Mouse (Mus musculus) embryonic facial prominence, embryonic 10.5 days (tissue): ENCODE measurements around the gene Tbc1d25. TPM values are rescaled to one million over a fixed set of nuclear protein-coding genes. Genes with fewer than 3 reads are reported as not detected.

Source experiments
- DNase-seq: peaks from one replicate; pipeline ENCODE4 v3.0.0-alpha.2; 2017; ENCODE audit warnings: low spot score
- H3K27ac ChIP-seq: fragments of 300-500 bp; sonication (generic); replicated peaks from 2 replicates; pipeline ENCODE4 v1.5.1; 2016; ENCODE audit warnings: mild to moderate bottlenecking
- H3K27me3 ChIP-seq: fragments of 300-500 bp; sonication (generic); replicated peaks from 2 replicates; pipeline ENCODE4 v1.6.1; 2016; ENCODE audit warnings: low read depth, mild to moderate bottlenecking; ENCODE audit not compliant: poor library complexity, severe bottlenecking
- H3K36me3 ChIP-seq: fragments of 300-500 bp; sonication (generic); replicated peaks from 2 replicates; pipeline ENCODE4 v1.6.1; 2016; ENCODE audit warnings: mild to moderate bottlenecking, moderate library complexity
- H3K4me1 ChIP-seq: fragments of 300-500 bp; sonication (generic); 2 replicates; pipeline ENCODE4 v1.6.1; 2016
- H3K4me3 ChIP-seq: fragments of 300-500 bp; sonication (generic); 2 replicates; pipeline ENCODE4 v1.5.1; 2016; ENCODE audit warnings: mild to moderate bottlenecking, moderate library complexity
- H3K9me3 ChIP-seq: fragments of 300-500 bp; sonication (generic); 2 replicates; pipeline ENCODE4 v1.6.1; 2016; ENCODE audit warnings: mild to moderate bottlenecking
- WGBS: fragments of 180-500 bp; shearing (Covaris S2); methylation state at CpG from one replicate; pipeline ENCODE4 v1.1.7; 2016; 5-methylcytosine and 5-hydroxymethylcytosine counted together
- polyA plus RNA-seq: library from polyadenylated mRNA; unstranded; fragments of >200 nt; fragmentation: Nextera tagmentation; extraction: Ambion mirVana; gene quantifications from 2 replicates; pipeline ENCODE4 v1.2.1, GENCODE M21; 2016

Gene Tbc1d25
- polyA plus RNA-seq: 10.4 and 11.8 TPM in 2 replicates

DNA sequence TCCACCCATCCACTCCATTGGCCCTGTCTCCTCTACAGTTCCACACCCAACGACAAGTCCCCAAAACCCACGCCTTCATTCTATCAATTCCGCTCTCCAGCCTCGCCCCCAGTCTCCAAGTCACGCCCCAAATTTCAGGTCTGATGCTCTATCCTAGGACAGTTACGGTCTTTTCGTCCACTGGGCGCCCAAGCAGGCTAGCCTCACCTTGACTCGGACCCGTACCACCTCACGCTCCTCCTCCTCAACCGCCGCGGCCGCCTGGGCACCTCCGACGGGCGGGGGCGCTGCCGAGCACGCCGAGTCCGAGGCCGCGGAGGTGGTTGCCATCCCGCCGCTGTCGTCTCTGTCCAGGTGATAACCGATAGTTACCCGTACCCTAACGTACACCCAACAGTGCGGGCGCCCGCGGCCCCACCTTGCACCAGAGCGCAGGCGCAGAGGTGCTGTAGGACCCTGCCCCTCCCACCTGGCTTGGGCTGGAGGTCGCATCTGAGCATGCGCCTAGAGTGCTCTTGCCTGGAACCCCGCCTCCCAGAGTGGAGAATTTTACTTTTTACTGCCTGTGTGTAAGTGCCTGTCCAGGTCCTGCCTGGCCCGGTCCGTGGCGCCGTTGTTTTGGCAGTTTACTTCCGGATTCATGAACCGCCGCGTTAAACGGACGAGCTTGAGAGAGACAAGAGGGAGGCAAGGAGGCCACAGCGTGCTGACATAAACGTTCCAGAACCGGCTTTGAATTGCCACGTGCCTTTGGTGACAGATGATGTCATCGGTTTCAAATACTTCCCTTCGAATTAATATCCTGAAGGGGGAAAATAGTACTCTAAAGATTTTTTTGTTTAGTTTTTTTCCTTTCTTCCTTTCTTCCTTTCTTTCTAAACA, at the start of gene Tbc1d25:
TSS of gene Tbc1d25 (minus strand) at position 678 of the 882 bp plus-strand sequence.
- H3K4me1 ChIP-seq: no peaks in the 10 kb centered on the region
- WGBS: 10% methylated on average over 56 of the region's 56 CpGs
- DNase-seq: peak; percentile 87
- peaks cover 5% of the 10 kb centered on the region; the same call in 1 of the 2 replicates for H3K36me3 ChIP-seq
- H3K4me3 ChIP-seq: peak within 1 kb of the TSS; percentile 65
- no peaks in the 10 kb centered on the region for H3K27me3 ChIP-seq
- no peaks in the 10 kb centered on the region for H3K9me3 ChIP-seq
- H3K27ac ChIP-seq: peak within 1 kb of the TSS; percentile 80

- Histone ChIP-seq H3K27me3 (peaks cover 10% of the 10 kb centered on the region), H3K4me1 (no peaks in the 10 kb centered on the region), H3K36me3 (no peaks in the 10 kb centered on the region), H3K27ac (no peak overlapping the region), H3K9me3 (no peaks in the 10 kb centered on the region), H3K4me3 (no peak overlapping the region)
- WGBS: 89% methylated on average over 7 of the region's 7 CpGs
- DNase-seq: no peak
Observed at GRCm38 (mm10) chrX:8223473-8223872, 47.5 kb upstream of the Tbc1d25 start.

DNA sequence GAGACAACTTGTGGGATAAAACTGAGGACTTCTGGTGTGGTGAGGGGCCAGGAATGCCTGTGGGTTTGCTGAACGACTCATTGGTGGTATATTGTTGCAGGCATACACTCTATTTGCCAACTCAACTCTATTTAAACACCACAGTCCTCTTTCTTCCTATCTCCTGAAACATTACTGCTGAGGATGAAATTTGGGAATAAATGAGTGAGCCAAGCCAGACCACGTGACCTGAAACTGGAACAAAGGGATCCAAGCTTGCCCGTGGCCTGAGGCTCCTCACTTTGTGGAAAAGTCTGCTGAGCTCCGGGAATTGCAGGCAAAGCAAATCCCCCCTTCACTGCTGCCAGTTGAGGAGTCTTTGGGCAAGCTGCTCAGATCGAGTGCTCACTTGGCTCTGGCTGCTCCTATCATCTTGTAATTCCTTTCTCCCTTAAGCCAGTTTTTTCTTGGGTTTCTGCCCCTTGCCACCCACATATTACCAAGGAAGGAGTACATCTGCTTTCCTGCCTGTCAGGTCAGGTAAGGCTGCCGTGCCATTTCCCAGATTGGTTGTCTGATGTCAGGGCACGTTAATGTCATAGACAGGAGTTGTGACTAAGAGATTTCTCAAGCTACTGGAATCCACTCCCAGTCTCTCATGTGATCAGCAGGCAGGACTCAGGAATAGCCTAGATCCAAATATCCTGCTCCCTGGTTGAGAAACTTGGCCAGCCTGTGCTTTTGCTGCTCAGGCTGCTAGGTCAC, 46.9 kb upstream of the Tbc1d25 start:
- no peaks in the 10 kb centered on the region for H3K9me3 ChIP-seq
- H3K27me3 ChIP-seq: peaks cover 14% of the 10 kb centered on the region
- DNase-seq: no peak
- no peak overlapping the region for H3K27ac ChIP-seq
- H3K36me3 ChIP-seq: no peaks in the 10 kb centered on the region
- H3K4me3 ChIP-seq: no peak overlapping the region
- no peaks in the 10 kb centered on the region for H3K4me1 ChIP-seq
- WGBS: 52% methylated on average over 7 of the region's 7 CpGs

- Histone ChIP-seq H3K4me3 (no peak overlapping the region), H3K4me1 (no peaks in the 10 kb centered on the region), H3K9me3 (no peaks in the 10 kb centered on the region), H3K36me3 (no peaks in the 10 kb centered on the region), H3K27ac (no peak overlapping the region), H3K27me3 (peaks cover 15% of the 10 kb centered on the region)
- WGBS: 68% methylated on average over 3 of the region's 3 CpGs
- DNase-seq: no peak
Observed at GRCm38 (mm10) chrX:8222296-8222677, 46.3 kb upstream of the Tbc1d25 start.

DNA sequence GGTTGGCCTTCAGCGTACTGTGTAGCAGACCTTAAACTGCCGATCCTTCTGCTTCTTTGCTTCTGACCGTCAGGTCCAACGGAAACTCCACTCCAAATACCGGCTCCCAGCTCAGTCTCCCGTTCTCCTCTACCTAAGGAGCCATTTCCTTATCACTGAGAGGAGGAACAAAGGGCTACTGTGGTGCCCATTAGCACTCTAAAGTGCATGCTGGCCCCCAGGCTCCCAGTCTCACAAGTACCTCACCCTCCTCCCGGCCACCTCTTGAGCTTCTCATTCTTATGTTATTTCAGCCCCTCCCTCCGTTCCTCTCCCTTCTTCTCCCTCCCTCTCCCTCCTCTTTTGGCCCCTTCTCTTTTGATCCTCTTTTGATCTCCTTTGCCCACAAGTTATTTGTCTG, 43.7 kb upstream of the Tbc1d25 start:
- DNase-seq: no peak
- WGBS: 32% methylated on average over 8 of the region's 8 CpGs

GRCm38 (mm10) chrX:8218114-8218513, 42.1 kb upstream of the Tbc1d25 start:
- no peaks in the 10 kb centered on the region for H3K36me3 ChIP-seq
- no peaks in the 10 kb centered on the region for H3K9me3 ChIP-seq
- no peaks in the 10 kb centered on the region for H3K4me1 ChIP-seq
- H3K4me3 ChIP-seq: no peak overlapping the region
- WGBS: 55% methylated on average over 2 of the region's 2 CpGs
- H3K27ac ChIP-seq: no peak overlapping the region
- DNase-seq: no peak
- H3K27me3 ChIP-seq: peaks cover 15% of the 10 kb centered on the region

More for the DNA sequence above, 43.7 kb upstream of the Tbc1d25 start:
- Histone ChIP-seq H3K4me3 (no peak overlapping the region), H3K36me3 (no peaks in the 10 kb centered on the region), H3K27ac (no peak overlapping the region), H3K27me3 (peaks cover 15% of the 10 kb centered on the region), H3K9me3 (no peaks in the 10 kb centered on the region), H3K4me1 (no peaks in the 10 kb centered on the region)

- 34% methylated on average over 6 of the region's 6 CpGs for WGBS
- Histone ChIP-seq H3K9me3 (no peaks in the 10 kb centered on the region), H3K27ac (no peak overlapping the region)
Observed at GRCm38 (mm10) chrX:8217383-8217782, 41.4 kb upstream of the Tbc1d25 start.

GRCm38 (mm10) chrX:8211490-8212207, 35.7 kb upstream of the Tbc1d25 start:
- no peak overlapping the region for H3K4me3 ChIP-seq
- H3K9me3 ChIP-seq: no peaks in the 10 kb centered on the region
- no peak overlapping the region for H3K27ac ChIP-seq
- WGBS: 80% methylated on average over 7 of the region's 7 CpGs
- no peak for DNase-seq
- no peaks in the 10 kb centered on the region for H3K27me3 ChIP-seq
- no peaks in the 10 kb centered on the region for H3K36me3 ChIP-seq
- H3K4me1 ChIP-seq: no peaks in the 10 kb centered on the region

More at GRCm38 (mm10) chrX:8217383-8217782, 41.4 kb upstream of the Tbc1d25 start:
- no peak overlapping the region for H3K4me3 ChIP-seq
- no peaks in the 10 kb centered on the region for H3K4me1 ChIP-seq
- DNase-seq: no peak
- no peaks in the 10 kb centered on the region for H3K36me3 ChIP-seq
- H3K27me3 ChIP-seq: peaks cover 15% of the 10 kb centered on the region

GRCm38 (mm10) chrX:8209720-8210119, 33.7 kb upstream of the Tbc1d25 start:
- H3K27ac ChIP-seq: no peak overlapping the region
- H3K4me1 ChIP-seq: 0 out of 2 replicates have a peak, but pooled peaks cover 3% of the 10 kb centered on the region
- no peak overlapping the region for H3K4me3 ChIP-seq
- WGBS: 71% methylated on average over 2 of the region's 2 CpGs
- no peaks in the 10 kb centered on the region for H3K36me3 ChIP-seq
- no peak for DNase-seq
- no peaks in the 10 kb centered on the region for H3K27me3 ChIP-seq
- H3K9me3 ChIP-seq: no peaks in the 10 kb centered on the region

GRCm38 (mm10) chrX:8207224-8207623, 31.2 kb upstream of the Tbc1d25 start:
- WGBS: 21% methylated on average over 4 of the region's 4 CpGs
- DNase-seq: no peak
- Histone ChIP-seq H3K4me3 (peak overlapping the region; percentile 63; the same call in 1 of the 2 replicates), H3K27me3 (no peaks in the 10 kb centered on the region), H3K36me3 (peaks cover 3% of the 10 kb centered on the region; the same call in 1 of the 2 replicates), H3K27ac (no peak overlapping the region), H3K9me3 (no peaks in the 10 kb centered on the region), H3K4me1 (0 out of 2 replicates have a peak, but pooled peaks cover 3% of the 10 kb centered on the region)

DNA sequence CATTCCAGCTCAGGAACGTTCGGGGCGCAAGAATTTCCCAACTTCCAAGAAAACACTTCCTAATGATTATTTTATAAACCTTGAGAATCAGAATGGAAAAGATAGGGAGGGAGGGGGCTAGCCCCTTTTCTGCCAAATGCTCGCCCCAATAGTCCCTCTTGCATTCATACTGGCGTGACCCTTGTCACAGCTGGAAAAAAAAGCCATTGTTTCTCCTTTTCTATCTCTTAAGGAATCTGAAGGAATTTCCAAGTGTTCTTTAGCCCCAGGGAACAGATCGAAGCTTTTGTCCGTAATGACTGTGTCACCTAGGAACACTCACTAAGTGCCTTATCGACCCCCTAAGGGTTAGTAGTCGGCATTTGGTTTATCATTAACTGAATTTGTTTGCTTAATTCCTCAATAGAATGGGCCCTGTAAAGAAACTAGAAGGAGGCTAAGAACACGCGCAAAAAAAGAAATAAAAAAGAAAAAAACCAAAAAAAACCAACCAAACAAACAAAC, 30.8 kb upstream of the Tbc1d25 start:
- DNase-seq: no peak
- Histone ChIP-seq H3K36me3 (peaks cover 3% of the 10 kb centered on the region; the same call in 1 of the 2 replicates), H3K9me3 (no peaks in the 10 kb centered on the region), H3K27me3 (no peaks in the 10 kb centered on the region), H3K4me3 (peak overlapping the region; percentile 63), H3K27ac (no peak overlapping the region), H3K4me1 (0 out of 2 replicates have a peak, but pooled peaks cover 3% of the 10 kb centered on the region)
- WGBS: 16% methylated on average over 11 of the region's 11 CpGs
